Mouse (Mus musculus) CH12.LX (cell line): ENCODE measurements around the gene Ccdc157.

ENCODE experiments used
- BHLHE40 ChIP-seq: IDR thresholded peaks from 2 replicates; pipeline ENCODE4 v1.6.1; 2011; ENCODE audit warnings: mild to moderate bottlenecking, low read depth, low read length, improper control_type of control experiment
- CTCF ChIP-seq, 2 experiments: IDR thresholded peaks in 1 of 2; conservative IDR thresholded peaks in 1 of 2; 2 replicates each; pipeline ENCODE4 v1.5.1; 2011 to 2012; ENCODE audit warnings: low read depth in 2 of 2, low read length in 2 of 2, improper control_type of control experiment in 1 of 2, inconsistent platforms in 1 of 2, mild to moderate bottlenecking in 1 of 2, moderate library complexity in 1 of 2
- EP300 ChIP-seq: IDR thresholded peaks from 2 replicates; pipeline ENCODE4 v1.6.1; 2011; ENCODE audit warnings: low read length, improper control_type of control experiment
- ETS1 ChIP-seq: conservative IDR thresholded peaks from 2 replicates; pipeline ENCODE4 v1.6.1; 2012; ENCODE audit warnings: low read depth, mild to moderate bottlenecking, inconsistent platforms, low read length, improper control_type of control experiment, moderate library complexity
- HCFC1 ChIP-seq: IDR thresholded peaks from 2 replicates; pipeline ENCODE4 v1.6.1; 2012; ENCODE audit warnings: low read depth, mild to moderate bottlenecking, inconsistent platforms, low read length, improper control_type of control experiment
- JUN ChIP-seq: IDR thresholded peaks from 2 replicates; pipeline ENCODE4 v1.6.1; 2011; ENCODE audit warnings: low read depth, mild to moderate bottlenecking, low read length, improper control_type of control experiment, moderate library complexity; ENCODE audit not compliant: insufficient read depth
- MAFK ChIP-seq: IDR thresholded peaks from 2 replicates; pipeline ENCODE4 v1.6.1; 2011; ENCODE audit warnings: low read length, improper control_type of control experiment; ENCODE audit not compliant: insufficient replicate concordance
- MAX ChIP-seq: IDR thresholded peaks from 2 replicates; pipeline ENCODE4 v1.6.1; 2011; ENCODE audit warnings: low read length, improper control_type of control experiment
- MEF2A ChIP-seq: IDR thresholded peaks from 2 replicates; pipeline ENCODE4 v1.6.1; 2014; ENCODE audit warnings: low read depth, mild to moderate bottlenecking, inconsistent platforms, low read length, improper control_type of control experiment, borderline replicate concordance
- POLR2A ChIP-seq: IDR thresholded peaks from 2 replicates; pipeline ENCODE4 v1.6.1; 2011; ENCODE audit warnings: low read depth, mild to moderate bottlenecking, improper control_type of control experiment, low read length
- SIN3A ChIP-seq: IDR thresholded peaks from 2 replicates; pipeline ENCODE4 v1.6.1; 2012; ENCODE audit warnings: low read length, improper control_type of control experiment, inconsistent platforms
- TBP ChIP-seq: conservative IDR thresholded peaks from 2 replicates; pipeline ENCODE4 v1.6.1; 2011; ENCODE audit warnings: low read depth, low read length, improper control_type of control experiment

DNA sequence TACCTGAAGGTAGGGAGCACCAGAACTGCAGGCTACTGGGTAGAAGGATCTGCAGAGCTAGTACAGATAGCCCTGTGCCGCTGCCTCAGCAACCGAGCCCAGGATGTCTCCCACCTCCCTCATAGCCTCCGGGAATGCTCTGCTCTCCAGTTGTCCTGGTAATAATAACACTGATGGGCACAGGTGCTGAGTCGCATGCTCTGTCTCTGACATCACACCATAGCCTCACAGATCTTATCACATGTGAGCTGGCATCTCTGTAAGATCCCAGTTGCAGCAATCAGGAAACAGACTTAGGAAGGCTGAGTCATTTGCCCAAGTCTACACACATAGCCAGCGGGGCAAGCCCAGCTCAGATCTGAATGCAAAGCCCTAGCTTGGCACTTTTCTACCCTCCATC, 58.2 kb downstream of the Ccdc157 start:
- TF ChIP-seq CTCF (conservative IDR thresholded peaks at IDR 0.05 in 1 of 2, IDR thresholded peaks at IDR 0.05 in 1 of 2; ENCODE audit: low read depth in 2 of 2, low read length in 2 of 2) (no peak), POLR2A (no peak), MAFK (no peak), JUN (no peak), ETS1 (no peak), TBP (no peak), BHLHE40 (no peak), EP300 (no peak), HCFC1 (no peak), MAX (no peak), SIN3A (no peak), MEF2A (no peak)
